Mouse (Mus musculus): Measurements from ENCODE around the gene Gramd1b. TPM values are rescaled to one million over a fixed set of nuclear protein-coding genes. Genes with fewer than 3 reads are reported as not detected.

The Gramd1b gene
- polyA plus RNA-seq, 1 experiment from 2014 or later: 2.8 TPM

DNA sequence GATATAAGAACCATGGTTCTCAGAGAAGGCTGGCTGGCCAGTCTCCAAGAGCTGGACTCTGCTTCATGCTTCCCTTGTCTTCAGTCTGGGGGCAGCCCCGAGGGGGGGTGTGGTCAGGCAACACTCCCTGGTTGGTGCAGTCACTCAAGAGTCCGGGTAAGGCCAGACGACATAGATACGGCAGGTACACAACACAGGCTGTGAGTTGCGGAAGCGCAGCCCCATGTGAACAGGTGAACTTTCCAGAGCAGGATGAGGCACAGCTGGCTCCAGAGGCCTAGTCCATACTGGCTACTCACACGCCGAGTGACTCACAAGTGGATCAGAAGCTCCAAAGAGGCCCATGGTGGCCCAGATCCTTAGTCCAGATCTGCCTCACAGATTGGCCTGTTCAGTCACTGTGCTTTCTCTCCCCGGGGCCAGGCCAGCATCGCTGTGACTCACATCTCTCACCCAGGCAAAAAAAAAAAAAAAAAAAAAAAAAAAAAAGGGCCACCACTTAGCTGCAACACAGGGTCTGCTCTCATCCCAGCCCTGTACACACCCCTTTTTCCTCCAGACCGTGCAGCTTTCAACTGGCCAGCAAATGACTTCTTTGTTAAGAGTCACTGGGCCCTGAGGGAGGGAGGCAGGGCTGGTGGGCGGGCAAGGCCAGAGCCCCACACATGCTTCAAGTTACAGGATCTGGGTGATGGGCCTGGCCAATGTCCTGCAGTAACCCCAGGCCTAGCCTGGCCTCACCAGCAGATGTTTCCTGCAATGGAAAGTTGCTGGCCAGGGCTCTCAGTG, 210.1 kb downstream of the Gramd1b start:
- Histone ChIP-seq H3K27ac (replicated peaks; ENCODE audit: low read depth, low read length) (peak overlapping the region; percentile 70), H3K9ac (ENCODE audit: low read length) (no peak overlapping the region), H3K27me3 (ENCODE audit: control insufficient read depth, insufficient read depth, low read length) (no peaks in the 10 kb centered on the region), H3K4me3 (ENCODE audit: low read depth, low read length) (no peak overlapping the region), H3K36me3 (ENCODE audit: control insufficient read depth, insufficient read depth, low read length) (no peaks in the 10 kb centered on the region), H3K4me2 (ENCODE audit: low read depth, severe bottlenecking) (0 out of 2 replicates have a peak overlapping the region, but pooled peaks have one; percentile 7), H3K9me3 (ENCODE audit: control insufficient read depth, low read length) (no peaks in the 10 kb centered on the region), H3K4me1 (ENCODE audit: control insufficient read depth, insufficient read depth, low read length) (peaks cover 9% of the 10 kb centered on the region; the same call in 1 of the 2 replicates)
- 54% methylated on average over 12 of the region's 12 CpGs for WGBS
- peak; percentile 84 for ATAC-seq (ENCODE audit: insufficient number of reproducible peaks, low FRiP score, low TSS enrichment, low read depth)
- DNase-seq (ENCODE audit: low spot score): peak; percentile 80

DNA sequence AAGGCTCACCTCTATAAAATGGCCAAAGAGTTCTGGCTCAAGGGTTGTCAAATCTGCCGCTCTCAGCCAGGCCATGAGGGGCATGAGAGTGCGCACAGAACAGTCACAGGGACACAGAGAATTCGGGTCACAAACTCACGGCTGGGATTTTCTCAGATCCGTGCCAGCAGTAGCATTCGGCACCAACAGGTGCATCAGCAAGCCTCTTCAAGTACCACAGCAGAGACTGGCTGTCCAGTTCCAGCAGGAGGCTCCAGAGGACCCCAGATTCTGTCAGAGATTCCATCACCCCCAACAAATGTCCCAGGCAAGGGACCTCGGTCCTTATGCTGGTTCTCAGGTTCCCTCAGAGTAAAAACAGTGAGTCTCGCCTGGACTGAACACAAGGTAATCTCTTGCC, 210.8 kb downstream of the Gramd1b start:
- Histone ChIP-seq H3K27ac (replicated peaks; ENCODE audit: low read depth, low read length) (no peak overlapping the region; the same call in 1 of the 2 replicates), H3K9ac (ENCODE audit: low read length) (no peak overlapping the region), H3K4me2 (ENCODE audit: low read depth, severe bottlenecking) (0 out of 2 replicates have a peak overlapping the region, but pooled peaks have one; percentile 7), H3K4me1 (ENCODE audit: control insufficient read depth, insufficient read depth, low read length) (peaks cover 9% of the 10 kb centered on the region; the same call in 1 of the 2 replicates), H3K36me3 (ENCODE audit: control insufficient read depth, insufficient read depth, low read length) (no peaks in the 10 kb centered on the region), H3K9me3 (ENCODE audit: control insufficient read depth, low read length) (no peaks in the 10 kb centered on the region), H3K4me3 (ENCODE audit: low read depth, low read length) (no peak overlapping the region), H3K27me3 (ENCODE audit: control insufficient read depth, insufficient read depth, low read length) (no peaks in the 10 kb centered on the region)
- WGBS: 88% methylated on average over 8 of the region's 8 CpGs
- ATAC-seq (ENCODE audit: insufficient number of reproducible peaks, low FRiP score, low TSS enrichment, low read depth) (no peak), DNase-seq (ENCODE audit: low spot score) (no peak)

DNA sequence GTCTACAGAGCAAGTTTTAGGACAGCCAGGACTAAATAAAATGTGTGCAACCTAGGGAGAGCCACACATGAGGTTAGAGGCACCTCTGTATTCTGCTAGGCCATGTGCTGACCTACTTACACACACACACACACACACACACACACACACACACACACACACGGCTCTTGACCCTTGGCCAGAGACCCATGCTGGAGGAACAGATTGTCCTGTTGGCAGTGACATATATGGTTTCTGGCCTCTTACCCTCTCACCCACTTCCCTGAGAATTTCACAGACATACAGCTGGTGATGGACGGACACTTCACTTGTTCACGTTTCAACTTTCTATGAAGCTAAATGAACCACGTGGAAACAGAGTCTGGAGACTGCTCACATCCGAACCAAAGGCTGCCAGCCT, 212.4 kb downstream of the Gramd1b start:
- H3K36me3 ChIP-seq (ENCODE audit: control insufficient read depth, insufficient read depth, low read length): no peaks in the 10 kb centered on the region; the same call in 1 of the 2 replicates
- peaks cover 9% of the 10 kb centered on the region; the same call in 1 of the 2 replicates for H3K4me1 ChIP-seq (ENCODE audit: control insufficient read depth, insufficient read depth, low read length)
- ATAC-seq (ENCODE audit: insufficient number of reproducible peaks, low FRiP score, low TSS enrichment, low read depth): no peak
- H3K27ac ChIP-seq (replicated peaks; ENCODE audit: low read depth, low read length): no peak overlapping the region
- WGBS: 90% methylated on average over 5 of the region's 5 CpGs
- DNase-seq (ENCODE audit: low spot score): no peak
- H3K9ac ChIP-seq (ENCODE audit: low read length): no peak overlapping the region
- no peak overlapping the region for H3K4me2 ChIP-seq (ENCODE audit: low read depth, severe bottlenecking)
- no peaks in the 10 kb centered on the region for H3K9me3 ChIP-seq (ENCODE audit: control insufficient read depth, low read length)
- H3K4me3 ChIP-seq (ENCODE audit: low read depth, low read length): no peak overlapping the region
- no peaks in the 10 kb centered on the region for H3K27me3 ChIP-seq (ENCODE audit: control insufficient read depth, insufficient read depth, low read length)

DNA sequence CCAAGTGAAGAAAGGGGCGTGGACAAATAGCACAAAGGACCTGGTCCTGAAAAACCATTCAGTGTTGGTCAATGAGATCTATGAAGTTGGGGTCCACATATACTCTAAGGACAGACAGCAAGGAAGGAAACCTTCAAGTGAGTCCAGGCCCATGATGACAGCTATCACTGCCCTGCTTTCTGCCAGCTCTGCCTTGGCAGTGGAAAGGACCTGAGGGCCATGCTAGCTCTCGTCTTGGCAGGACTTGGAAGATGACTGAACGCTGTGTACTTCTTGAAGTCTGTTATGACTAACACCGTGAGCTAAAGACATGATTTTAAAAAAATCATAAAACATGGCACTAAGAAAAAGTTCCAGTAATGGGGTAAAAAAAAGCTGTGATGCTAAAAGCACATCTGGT, 213.4 kb downstream of the Gramd1b start:
- no peaks in the 10 kb centered on the region; the same call in 1 of the 2 replicates for H3K36me3 ChIP-seq (ENCODE audit: control insufficient read depth, insufficient read depth, low read length)
- H3K27me3 ChIP-seq (ENCODE audit: control insufficient read depth, insufficient read depth, low read length): no peaks in the 10 kb centered on the region
- H3K27ac ChIP-seq (replicated peaks; ENCODE audit: low read depth, low read length): no peak overlapping the region
- no peaks in the 10 kb centered on the region for H3K9me3 ChIP-seq (ENCODE audit: control insufficient read depth, low read length)
- no peak overlapping the region for H3K4me2 ChIP-seq (ENCODE audit: low read depth, severe bottlenecking)
- no peak overlapping the region for H3K4me3 ChIP-seq (ENCODE audit: low read depth, low read length)
- H3K9ac ChIP-seq (ENCODE audit: low read length): no peak overlapping the region
- WGBS: 91% methylated on average over 4 of the region's 4 CpGs
- no peak for DNase-seq (ENCODE audit: low spot score)
- H3K4me1 ChIP-seq (ENCODE audit: control insufficient read depth, insufficient read depth, low read length): peaks cover 9% of the 10 kb centered on the region; the same call in 1 of the 2 replicates
- ATAC-seq (ENCODE audit: insufficient number of reproducible peaks, low FRiP score, low TSS enrichment, low read depth): no peak

DNA sequence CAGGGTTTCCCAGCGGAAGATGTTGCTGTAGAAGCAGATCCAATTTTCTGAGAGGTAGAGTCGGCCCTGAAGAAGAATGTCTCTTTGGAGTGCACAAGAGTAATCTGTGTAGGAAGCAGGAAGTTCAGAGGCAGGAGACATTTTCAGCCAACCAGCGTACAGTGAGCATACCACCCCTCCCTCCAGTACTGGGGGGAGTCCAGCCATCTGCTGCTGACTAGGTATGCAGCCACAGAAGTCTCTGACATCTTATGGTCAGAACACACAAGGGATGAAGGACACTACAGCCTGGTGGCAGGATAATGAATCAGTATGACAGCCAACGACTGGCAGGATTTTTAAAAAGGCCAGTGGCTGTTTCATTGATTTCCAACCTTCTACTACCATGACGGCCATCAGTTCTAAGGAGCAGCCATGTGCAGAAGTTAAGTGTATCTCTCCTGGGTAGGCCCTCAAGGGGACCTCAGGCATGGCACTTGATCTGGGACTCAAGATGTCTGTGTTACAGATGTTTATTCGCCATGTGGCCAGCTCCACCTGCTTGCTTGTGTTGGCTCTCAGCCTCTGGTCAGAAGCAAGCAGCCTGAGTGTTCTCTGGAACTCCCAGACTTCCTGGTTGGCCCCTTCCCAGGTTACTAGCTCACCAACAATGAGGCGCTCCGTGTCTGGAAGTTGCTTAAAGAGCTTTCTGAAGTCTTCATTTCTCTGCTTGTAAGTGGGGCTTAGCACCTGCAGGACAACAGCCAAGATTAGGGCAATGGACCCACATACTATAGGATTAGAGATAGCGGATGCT, 214.1 kb downstream of the Gramd1b start:
- Histone ChIP-seq H3K27me3 (ENCODE audit: control insufficient read depth, insufficient read depth, low read length) (no peaks in the 10 kb centered on the region), H3K4me2 (ENCODE audit: low read depth, severe bottlenecking) (no peak overlapping the region), H3K9ac (ENCODE audit: low read length) (no peak overlapping the region), H3K27ac (replicated peaks; ENCODE audit: low read depth, low read length) (no peak overlapping the region), H3K36me3 (ENCODE audit: control insufficient read depth, insufficient read depth, low read length) (no peaks in the 10 kb centered on the region; the same call in 1 of the 2 replicates), H3K4me1 (ENCODE audit: control insufficient read depth, insufficient read depth, low read length) (peaks cover 9% of the 10 kb centered on the region; the same call in 1 of the 2 replicates), H3K4me3 (ENCODE audit: low read depth, low read length) (no peak overlapping the region), H3K9me3 (ENCODE audit: control insufficient read depth, low read length) (no peaks in the 10 kb centered on the region)
- DNase-seq (ENCODE audit: low spot score): no peak
- no peak for ATAC-seq (ENCODE audit: insufficient number of reproducible peaks, low FRiP score, low TSS enrichment, low read depth)
- WGBS: 90% methylated on average over 9 of the region's 9 CpGs

DNA sequence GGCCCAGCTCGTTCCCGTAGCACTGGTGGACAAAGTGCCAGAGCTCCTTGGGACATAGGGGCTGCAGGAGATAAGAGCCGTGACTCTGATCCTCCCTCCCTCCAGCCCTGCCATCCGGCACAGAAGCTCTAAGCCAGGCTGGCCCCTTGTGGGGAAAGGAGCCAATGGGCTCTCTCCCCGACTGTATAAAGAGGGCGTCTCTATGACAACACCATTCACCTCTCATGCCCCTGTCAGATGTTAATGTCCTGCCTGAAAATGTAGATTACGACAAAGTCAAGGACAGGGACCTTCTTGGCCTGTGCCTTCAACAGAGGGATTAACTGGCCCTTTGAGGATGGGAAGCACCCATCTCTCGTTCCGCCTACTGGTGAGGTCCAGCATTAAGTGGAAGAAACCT, 219.4 kb downstream of the Gramd1b start:
- no peak overlapping the region for H3K4me2 ChIP-seq (ENCODE audit: low read depth, severe bottlenecking)
- DNase-seq (ENCODE audit: low spot score) (no peak), ATAC-seq (ENCODE audit: insufficient number of reproducible peaks, low FRiP score, low TSS enrichment, low read depth) (no peak)
- no peak overlapping the region for H3K4me3 ChIP-seq (ENCODE audit: low read depth, low read length)
- no peaks in the 10 kb centered on the region for H3K9me3 ChIP-seq (ENCODE audit: control insufficient read depth, low read length)
- no peak overlapping the region for H3K27ac ChIP-seq (replicated peaks; ENCODE audit: low read depth, low read length)
- H3K4me1 ChIP-seq (ENCODE audit: control insufficient read depth, insufficient read depth, low read length): no peaks in the 10 kb centered on the region
- 75% methylated on average over 9 of the region's 9 CpGs for WGBS
- H3K27me3 ChIP-seq (ENCODE audit: control insufficient read depth, insufficient read depth, low read length): no peaks in the 10 kb centered on the region
- no peaks in the 10 kb centered on the region; the same call in 1 of the 2 replicates for H3K36me3 ChIP-seq (ENCODE audit: control insufficient read depth, insufficient read depth, low read length)
- H3K9ac ChIP-seq (ENCODE audit: low read length): no peak overlapping the region

DNA sequence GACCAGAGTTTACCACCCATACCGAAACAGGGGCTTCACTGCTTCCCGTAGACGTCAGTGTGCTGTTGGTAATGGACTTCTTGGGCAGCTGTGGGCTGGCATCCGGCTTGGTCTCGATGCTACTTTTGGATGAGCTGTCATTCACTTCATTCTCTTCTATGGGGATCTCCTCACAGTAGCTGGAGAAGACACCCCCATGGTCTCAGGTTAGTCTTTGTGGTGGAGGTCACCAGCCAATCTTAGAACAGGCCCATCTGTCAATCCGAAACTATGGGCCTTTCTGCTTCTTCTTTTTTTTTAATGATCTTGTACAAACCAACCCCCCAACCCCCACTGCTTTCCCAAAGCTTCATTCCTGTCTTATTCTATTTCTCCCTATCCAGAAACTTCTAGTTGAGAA, 221.3 kb downstream of the Gramd1b start:
- peaks cover 2% of the 10 kb centered on the region; the same call in 1 of the 2 replicates for H3K36me3 ChIP-seq (ENCODE audit: control insufficient read depth, insufficient read depth, low read length)

DNA sequence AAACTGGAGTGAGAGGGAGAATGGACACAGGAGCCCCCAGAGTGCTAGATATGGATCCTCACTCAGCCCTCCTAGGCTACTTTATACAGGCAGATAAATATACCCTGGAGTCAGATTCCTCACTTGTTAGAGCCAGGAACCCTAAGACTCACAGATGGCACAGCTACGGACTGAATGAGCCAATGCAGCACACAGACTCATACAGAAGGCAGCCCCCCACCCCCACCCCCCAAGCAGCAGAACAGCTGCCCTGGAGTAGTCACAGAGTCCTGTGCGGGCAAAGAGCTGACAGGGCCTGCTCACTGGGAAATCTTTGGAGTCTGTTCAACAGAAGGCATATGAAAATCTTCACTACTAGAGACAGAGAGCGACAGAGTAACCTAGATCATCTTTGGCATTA, 223.9 kb downstream of the Gramd1b start:
- peaks cover 2% of the 10 kb centered on the region; the same call in 1 of the 2 replicates for H3K36me3 ChIP-seq (ENCODE audit: control insufficient read depth, insufficient read depth, low read length)
- DNase-seq (ENCODE audit: low spot score): no peak
- H3K4me3 ChIP-seq (ENCODE audit: low read depth, low read length): no peak overlapping the region
- 86% methylated on average over 3 of the region's 3 CpGs for WGBS
- ATAC-seq (ENCODE audit: insufficient number of reproducible peaks, low FRiP score, low TSS enrichment, low read depth): no peak
- no peak overlapping the region for H3K9ac ChIP-seq (ENCODE audit: low read length)
- H3K4me1 ChIP-seq (ENCODE audit: control insufficient read depth, insufficient read depth, low read length): no peaks in the 10 kb centered on the region
- H3K9me3 ChIP-seq (ENCODE audit: control insufficient read depth, low read length): no peaks in the 10 kb centered on the region
- H3K27me3 ChIP-seq (ENCODE audit: control insufficient read depth, insufficient read depth, low read length): no peaks in the 10 kb centered on the region
- H3K4me2 ChIP-seq (ENCODE audit: low read depth, severe bottlenecking): no peak overlapping the region
- H3K27ac ChIP-seq (replicated peaks; ENCODE audit: low read depth, low read length): no peak overlapping the region

More for the DNA sequence above, 221.3 kb downstream of the Gramd1b start:
- no peak for ATAC-seq (ENCODE audit: insufficient number of reproducible peaks, low FRiP score, low TSS enrichment, low read depth)
- Histone ChIP-seq H3K27me3 (ENCODE audit: control insufficient read depth, insufficient read depth, low read length) (no peaks in the 10 kb centered on the region), H3K9ac (ENCODE audit: low read length) (no peak overlapping the region), H3K4me2 (ENCODE audit: low read depth, severe bottlenecking) (no peak overlapping the region), H3K4me1 (ENCODE audit: control insufficient read depth, insufficient read depth, low read length) (no peaks in the 10 kb centered on the region), H3K9me3 (ENCODE audit: control insufficient read depth, low read length) (no peaks in the 10 kb centered on the region), H3K27ac (replicated peaks; ENCODE audit: low read depth, low read length) (no peak overlapping the region), H3K4me3 (ENCODE audit: low read depth, low read length) (no peak overlapping the region)
- DNase-seq (ENCODE audit: low spot score): no peak
- 96% methylated on average over 6 of the region's 6 CpGs for WGBS

Data from limb, embryonic 11.5 days (tissue).